Mouse (Mus musculus): ENCODE measurements around the gene Vwce. TPM values are rescaled to one million over a fixed set of nuclear protein-coding genes. Genes with fewer than 3 reads are reported as not detected.

Vwce gene
- total RNA-seq, 2 experiments from 2014 or later = 0.35 to 0.56 TPM

- DNase-seq (ENCODE audit: low spot score in 2 of 2) = peak in 1 of 2 experiments; percentile 50
Observed at GRCm38 (mm10) chr19:10689470-10690166, 55.6 kb downstream of the Vwce start.

GRCm38 (mm10) chr19:10690336-10690735 lies 56.3 kb downstream of the Vwce start:
- DNase-seq (ENCODE audit: low spot score in 2 of 2) = no peak

- DNase-seq (ENCODE audit: low spot score in 2 of 2) = no peak
Observed at GRCm38 (mm10) chr19:10691121-10691520, 57.1 kb downstream of the Vwce start.

- DNase-seq (ENCODE audit: low spot score in 2 of 2) = no peak
Observed at GRCm38 (mm10) chr19:10691660-10692059, 57.6 kb downstream of the Vwce start.

- DNase-seq (ENCODE audit: low spot score in 2 of 2) = no peak
Observed at GRCm38 (mm10) chr19:10692361-10692760, 58.3 kb downstream of the Vwce start.

- DNase-seq (ENCODE audit: low spot score in 2 of 2) = no peak
Observed at GRCm38 (mm10) chr19:10693926-10694682, 60.1 kb downstream of the Vwce start.

GRCm38 (mm10) chr19:10695801-10696200 lies 61.8 kb downstream of the Vwce start:
- no peak for DNase-seq (ENCODE audit: low spot score in 2 of 2)

- DNase-seq (ENCODE audit: low spot score in 2 of 2) = no peak
Observed at GRCm38 (mm10) chr19:10698131-10698991, 64.3 kb downstream of the Vwce start.

GRCm38 (mm10) chr19:10699851-10700250 lies 65.8 kb downstream of the Vwce start:
- no peak for DNase-seq (ENCODE audit: low spot score in 2 of 2)

- no peak for DNase-seq (ENCODE audit: low spot score in 2 of 2)
Observed at GRCm38 (mm10) chr19:10701013-10701726, 67.2 kb downstream of the Vwce start.

GRCm38 (mm10) chr19:10702125-10702524 lies 68.1 kb downstream of the Vwce start:
- DNase-seq (ENCODE audit: low spot score in 2 of 2) = no peak

GRCm38 (mm10) chr19:10703470-10703869 lies 69.5 kb downstream of the Vwce start:
- no peak for DNase-seq (ENCODE audit: low spot score in 2 of 2)

GRCm38 (mm10) chr19:10707087-10707875 lies 73.3 kb downstream of the Vwce start:
- DNase-seq (ENCODE audit: low spot score in 2 of 2) = no peak

- DNase-seq (ENCODE audit: low spot score in 2 of 2) = no peak
Observed at GRCm38 (mm10) chr19:10707881-10708280, 73.9 kb downstream of the Vwce start.

GRCm38 (mm10) chr19:10708900-10709299 lies 74.9 kb downstream of the Vwce start:
- DNase-seq (ENCODE audit: low spot score in 2 of 2) = no peak

- peak; percentile 95 to 100 for DNase-seq (ENCODE audit: low spot score in 2 of 2)
Observed at GRCm38 (mm10) chr19:10709360-10710087, 75.5 kb downstream of the Vwce start.

GRCm38 (mm10) chr19:10710088-10710511 lies 76.1 kb downstream of the Vwce start:
- DNase-seq (ENCODE audit: low spot score in 2 of 2) = peak; percentile 52 to 84

GRCm38 (mm10) chr19:10710751-10711150 lies 76.7 kb downstream of the Vwce start:
- no peak for DNase-seq (ENCODE audit: low spot score in 2 of 2)

- DNase-seq (ENCODE audit: low spot score in 2 of 2) = no peak
Observed at GRCm38 (mm10) chr19:10712194-10712593, 78.2 kb downstream of the Vwce start.
